Mouse (Mus musculus) frontal cortex, postnatal 36 days (tissue): Measurements from ENCODE around the gene S100z.

Experiments used
- DNase-seq, 2 experiments: peaks; one replicate each; pipeline ENCODE4 v3.0.0; 2022; ENCODE audit warnings: low spot score in 2 of 2

S100z gene

DNA sequence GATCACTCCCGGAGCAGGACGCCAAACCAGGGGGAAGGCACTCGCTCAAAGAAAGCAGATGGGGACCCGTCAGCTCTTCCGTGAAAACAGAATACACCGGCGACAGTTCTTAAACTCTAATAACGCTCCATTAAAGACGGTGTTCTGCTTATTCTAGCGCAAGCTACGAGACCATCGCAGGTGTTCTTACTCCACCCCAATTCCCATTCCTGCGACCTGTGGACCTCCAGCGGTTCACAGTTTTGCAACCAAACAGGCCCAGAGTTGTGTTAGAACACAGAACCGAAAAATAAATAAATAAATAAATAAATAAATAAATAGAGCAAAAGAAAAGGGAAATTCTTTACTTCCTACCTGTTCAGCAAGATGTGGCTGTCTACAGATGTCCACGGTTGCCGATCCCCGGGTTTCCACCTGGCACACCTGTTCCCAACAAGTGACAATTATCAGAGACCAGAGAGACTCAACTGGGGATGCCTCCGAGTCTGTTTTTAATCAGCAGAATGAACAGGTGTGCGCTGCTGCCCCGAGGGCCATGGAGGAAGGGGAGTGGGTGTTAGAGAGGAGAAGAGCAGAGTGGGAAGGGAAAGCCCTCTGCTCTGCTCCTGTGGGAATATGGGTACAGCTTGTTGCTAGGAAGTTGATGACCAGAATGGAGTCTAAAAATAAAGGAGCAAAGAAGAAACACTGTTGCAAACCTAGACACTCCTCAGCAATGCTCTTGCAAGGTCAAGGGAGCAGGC, at the start of gene S100z:
TSS of gene S100z (minus strand) at position 51 of the 743 bp plus-strand sequence.
- DNase-seq, result no peak

DNA sequence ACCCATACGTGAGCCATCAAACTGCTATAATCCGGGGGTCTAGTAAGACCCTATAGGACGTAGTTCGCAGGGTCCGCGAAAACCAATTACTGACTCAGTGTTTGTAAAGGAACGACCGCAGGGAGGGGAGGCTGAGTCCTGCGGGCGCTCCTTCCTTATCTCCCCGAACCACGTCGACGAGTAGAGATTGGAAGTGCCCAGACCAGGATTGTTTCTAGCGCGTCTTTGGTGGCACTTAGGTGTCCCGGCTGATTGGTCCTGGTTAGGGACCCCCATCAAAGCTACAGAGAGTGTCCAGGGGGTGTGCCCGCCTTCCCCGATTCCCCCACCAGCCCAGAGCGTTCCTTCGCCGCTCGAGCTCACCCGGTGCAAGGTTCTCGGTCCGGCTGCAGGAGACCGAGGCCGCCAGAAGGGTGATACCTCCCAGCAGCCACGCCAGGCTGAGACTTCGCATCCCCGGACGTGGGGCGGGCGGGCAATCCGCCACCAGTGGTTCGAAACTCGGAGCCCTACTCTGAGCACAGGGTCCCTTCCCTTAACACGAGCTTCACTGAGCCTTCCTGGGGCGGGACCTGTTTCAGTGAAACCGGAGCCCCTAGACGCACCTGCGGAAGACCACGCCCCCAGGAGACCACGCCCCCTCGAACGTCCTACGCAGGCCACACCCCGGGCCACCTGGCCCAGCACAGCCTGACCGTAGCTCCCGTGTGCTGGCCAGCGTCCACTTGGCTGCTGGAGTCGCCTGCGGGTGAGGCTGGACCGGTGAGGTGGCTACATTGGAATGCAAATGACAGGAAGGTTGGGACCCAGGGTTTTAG, 46.4 kb upstream of the S100z start, which contains the start of gene F2rl1:
TSS of gene F2rl1 (minus strand) at position 554 of the 818 bp plus-strand sequence.
- no peak for DNase-seq

DNA sequence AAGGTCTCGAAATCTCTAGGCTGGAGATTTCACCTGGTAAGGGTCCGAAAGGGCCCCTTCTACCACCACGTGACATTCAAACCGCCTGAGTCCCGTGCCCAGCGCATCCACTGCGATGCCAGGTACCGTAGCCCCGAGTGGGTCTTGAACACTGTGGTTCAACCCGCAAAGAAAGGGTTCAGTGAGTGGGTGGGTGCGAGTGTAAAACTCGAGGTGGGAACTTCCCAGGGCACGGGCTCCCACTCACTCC, 45.8 kb upstream of the S100z start:
- no peak for DNase-seq

DNA sequence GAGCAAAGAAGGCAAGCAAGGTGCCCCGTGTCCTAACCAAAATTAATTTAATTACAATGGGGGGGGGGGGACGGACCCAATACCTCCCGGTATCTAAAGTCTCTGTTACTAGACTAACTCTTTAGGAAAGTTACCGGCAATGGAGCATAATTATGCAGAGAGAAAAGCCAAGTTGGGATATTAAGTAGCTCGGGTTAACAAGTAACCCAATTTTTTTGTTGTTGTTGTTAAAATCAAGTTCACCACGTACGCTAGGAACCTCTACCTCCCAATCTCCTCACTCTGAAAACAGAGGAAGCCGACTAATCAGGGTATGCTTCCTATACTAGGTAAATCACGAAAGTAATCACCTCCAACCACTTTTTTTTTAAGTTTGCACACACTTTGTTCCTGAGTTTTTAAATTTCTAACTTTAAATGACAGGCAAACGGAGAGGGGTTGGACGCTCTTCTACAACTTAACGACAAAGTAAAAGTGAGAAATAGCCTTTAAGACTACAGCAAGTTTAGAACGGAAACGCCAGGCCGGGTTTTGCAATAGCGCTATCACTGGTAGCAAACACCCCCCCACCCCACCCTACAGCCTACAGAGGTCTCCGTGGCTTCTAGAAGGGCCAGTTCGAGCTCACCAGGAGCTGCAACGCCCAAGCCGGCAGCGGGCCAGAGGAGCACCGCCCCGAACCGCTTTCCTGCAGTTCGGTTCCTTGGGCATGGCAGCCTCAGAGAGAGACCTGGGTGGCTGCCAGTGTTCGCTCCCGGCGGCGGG, 45.3 kb upstream of the S100z start:
- no peak for DNase-seq

DNA sequence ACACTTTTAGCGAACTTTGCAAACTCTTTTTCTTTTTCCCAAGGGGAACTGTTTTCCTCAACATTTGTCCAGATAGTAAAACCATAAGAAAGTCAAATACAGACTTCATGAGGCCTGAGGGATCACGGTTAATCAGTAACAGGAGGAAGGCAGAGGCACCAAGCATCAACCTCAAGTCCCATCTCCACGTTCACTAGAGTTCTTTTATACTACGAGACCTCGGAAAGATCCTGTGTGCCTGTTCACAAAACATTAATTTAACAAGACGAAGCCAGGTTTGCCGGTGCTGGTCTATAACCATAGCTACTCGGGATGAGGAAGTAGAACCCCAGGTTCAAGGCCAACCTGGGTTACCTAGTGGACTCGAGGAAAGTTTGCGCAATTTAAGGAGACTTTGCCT, 43.7 kb upstream of the S100z start:
- DNase-seq, result no peak

DNA sequence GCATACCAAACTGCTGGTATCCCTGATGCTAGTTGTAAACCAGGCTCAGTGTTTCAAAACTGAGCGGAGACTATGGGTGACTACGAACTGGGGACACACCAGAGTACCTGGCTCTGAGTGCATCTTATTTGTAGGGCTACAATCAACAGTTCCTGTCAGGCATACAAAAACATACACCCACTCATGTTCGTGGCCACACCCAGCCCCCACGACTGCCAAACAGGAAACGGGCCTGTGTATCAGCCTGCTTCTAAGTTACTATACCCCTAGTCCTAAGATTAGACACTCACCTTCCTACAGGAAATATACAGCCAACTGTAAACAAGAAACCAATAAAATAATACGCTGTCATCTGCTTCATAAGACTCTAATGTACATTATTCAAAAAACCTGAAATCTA, 42.5 kb upstream of the S100z start:
- DNase-seq, result no peak

DNA sequence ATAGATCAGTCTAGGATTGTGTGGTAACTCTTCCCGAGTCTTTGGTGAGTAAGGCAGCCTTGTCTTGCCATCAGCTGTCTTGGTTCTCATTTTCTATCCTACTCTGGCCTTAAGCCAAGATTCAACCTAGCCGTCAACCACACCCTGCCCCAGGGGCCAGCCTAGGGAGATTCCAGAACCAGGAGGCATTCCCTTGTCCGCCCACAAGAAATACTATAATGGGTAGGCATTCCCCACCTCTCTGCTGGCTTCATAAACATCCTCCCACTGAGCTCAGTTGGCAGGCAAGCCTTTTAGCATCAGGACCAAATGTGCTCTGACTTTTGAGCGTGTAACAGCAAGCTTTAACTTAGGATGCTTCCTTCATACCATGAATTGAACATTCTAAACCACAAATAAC, 36.2 kb upstream of the S100z start:
- peak; percentile 21 to 44 for DNase-seq

DNA sequence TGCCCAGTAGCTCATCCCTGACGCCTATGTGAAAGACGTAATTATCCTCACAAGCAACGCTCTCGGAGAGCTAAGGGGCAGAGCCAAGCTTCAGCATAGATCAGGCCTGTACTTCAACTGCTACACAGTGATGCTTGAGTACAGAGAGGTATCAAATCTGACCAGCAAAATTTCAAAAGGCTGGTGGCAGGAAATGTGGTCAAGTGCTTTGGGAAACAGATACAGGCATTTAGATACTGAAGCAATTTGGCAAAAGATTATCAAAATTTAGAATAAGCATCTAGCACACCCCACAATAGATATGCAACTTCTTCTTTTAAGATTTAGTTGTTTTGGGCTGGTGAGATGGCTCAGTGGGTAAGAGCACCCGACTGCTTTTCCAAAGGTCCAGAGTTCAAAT, 31.5 kb upstream of the S100z start:
- no peak for DNase-seq

DNA sequence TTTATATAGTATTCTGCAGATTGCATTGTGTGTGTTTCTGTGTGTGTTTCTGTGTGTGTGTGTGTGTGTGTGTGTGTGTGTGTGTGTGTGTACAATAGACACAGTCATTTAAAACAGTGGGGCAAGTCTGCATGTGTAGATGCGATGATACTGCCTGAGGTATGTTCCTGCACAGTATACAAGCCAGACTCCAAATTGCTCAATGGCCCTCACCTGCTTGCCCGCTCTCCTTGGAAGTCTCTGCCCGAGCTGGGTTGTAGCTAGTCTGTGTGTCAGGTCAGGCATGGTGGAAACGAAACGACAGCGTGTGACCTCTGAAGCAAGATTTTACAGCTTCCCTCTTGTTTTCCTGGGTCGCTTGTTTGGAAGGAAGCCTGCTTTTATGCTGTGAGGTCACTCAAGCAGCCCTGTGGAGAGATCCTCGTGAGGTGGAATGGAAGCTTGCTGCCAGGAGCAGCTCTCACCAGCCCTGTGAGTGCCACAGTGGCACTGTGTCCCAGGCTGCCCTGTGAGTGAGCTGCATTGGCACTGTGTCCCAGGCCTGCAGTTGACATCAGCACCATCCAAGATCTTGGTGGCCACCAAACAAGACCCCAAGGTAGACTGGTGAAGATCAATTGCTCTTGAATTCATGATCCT, 24.9 kb upstream of the S100z start:
- DNase-seq, result no peak

DNA sequence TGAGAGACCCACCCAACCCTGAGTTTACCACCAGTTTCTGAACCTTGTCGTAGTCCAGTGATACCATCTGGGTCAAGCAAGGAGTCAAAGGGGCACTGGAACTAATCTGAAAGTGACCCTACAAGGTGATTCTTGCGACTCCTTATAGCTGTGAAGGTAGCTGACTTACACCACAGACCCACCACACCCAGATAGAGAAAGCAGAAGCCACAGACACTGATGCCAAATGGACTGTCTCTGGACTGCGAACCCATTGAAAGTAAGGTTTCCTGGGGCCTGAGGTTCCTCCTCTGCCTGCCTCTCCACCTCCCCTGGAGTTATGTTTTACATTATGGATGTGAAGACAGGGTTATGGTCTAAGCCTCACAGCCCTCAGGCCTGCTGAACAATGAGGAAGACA, 18.1 kb upstream of the S100z start:
- DNase-seq, result no peak

DNA sequence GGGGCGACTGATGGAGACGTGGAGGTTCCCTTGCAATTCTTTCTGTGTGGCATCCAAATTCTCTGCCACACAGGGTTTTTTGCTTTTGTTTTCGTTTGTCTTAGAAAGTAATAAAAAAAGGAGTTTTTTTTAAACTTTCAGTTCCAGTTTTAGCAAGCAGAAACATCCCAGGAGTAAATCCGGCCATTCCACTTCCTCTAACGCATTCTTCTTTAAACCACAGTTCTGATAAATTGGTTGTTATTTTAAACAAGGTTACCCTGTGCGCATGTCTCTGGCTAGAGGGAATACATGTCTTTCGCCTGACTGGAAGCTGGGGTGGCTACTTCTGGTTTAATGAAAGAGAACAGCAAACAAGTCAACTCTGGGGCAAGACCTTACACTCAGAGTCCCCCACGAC, 16.3 kb upstream of the S100z start:
- no peak for DNase-seq

DNA sequence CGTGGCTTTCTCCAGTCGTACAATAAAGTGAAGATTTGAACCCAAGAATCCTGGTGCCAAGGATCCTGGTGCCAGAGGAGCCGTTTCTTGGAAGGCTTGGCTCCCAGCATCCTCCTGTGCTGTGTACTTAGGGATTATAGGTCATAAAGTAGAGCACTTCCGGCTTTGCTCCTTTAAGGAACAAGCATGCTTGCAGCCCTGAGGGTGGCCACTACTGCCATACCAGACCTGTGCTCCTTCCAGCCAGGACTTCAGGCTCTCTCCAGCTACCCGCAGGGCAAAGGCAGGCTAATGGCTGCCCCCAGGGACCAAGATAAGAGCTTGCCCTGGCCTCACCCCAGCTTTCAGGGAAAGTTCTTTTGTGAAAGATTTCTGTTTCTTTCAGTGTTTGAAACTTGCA, 14.8 kb upstream of the S100z start:
- no peak for DNase-seq

DNA sequence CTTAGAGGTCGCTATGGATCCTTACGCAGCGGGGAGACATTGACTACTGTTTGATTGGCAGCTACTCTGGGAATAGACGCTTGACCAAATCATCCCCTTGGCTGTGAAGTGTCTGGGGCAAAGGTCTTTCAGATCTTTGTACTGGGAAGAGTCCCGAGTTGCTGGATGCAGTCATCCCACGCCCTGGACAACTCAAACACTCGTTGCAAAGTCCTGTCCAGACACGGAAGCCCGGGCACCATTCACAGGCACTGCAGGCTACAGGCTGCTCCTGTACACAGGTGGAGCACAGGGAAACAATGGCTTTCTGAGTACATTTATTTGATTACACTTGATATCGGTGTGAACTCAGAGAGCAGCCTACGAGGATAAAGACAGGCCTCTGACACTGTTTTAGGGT, 12.8 kb upstream of the S100z start:
- DNase-seq, result no peak

DNA sequence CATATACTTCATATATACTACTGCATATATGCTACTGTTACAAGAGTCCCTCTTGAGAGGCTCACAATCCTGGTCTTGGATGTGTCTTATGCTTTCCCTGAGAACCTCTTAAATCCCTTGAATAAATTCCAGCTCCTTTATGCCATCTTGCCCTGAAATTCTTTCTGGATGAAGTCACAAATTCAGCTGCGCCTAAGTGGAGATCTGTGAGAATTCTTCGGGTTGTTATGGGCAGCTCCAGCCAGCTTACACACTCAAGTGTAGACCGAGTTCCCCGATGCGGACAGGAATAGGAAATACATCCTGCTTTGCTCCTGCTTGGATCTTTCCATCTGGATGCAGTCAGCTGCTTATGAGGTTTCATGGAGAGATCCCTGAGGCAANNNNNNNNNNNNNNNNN, 6.1 kb upstream of the S100z start:
- DNase-seq, result no peak

DNA sequence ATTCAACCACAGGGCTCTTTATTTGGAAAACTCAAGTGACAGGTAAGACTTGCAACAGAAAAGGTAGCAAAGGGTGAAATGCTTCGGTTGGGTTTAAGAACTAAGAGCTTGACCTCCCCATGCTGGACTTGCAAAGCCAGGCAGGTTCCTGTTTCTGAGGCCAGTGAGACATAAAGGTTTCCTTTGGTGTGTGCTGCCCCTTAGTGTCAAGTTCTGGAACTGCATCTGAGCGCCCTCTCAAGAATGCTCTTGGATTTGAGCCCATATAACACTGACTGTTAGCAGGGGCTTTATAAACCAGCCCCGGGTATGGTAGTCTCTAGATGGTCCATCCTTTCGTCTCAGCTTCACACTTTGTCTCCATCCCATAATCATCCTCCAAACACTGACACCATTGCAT, 2.9 kb upstream of the S100z start:
- DNase-seq, result peak; percentile 75 to 89

DNA sequence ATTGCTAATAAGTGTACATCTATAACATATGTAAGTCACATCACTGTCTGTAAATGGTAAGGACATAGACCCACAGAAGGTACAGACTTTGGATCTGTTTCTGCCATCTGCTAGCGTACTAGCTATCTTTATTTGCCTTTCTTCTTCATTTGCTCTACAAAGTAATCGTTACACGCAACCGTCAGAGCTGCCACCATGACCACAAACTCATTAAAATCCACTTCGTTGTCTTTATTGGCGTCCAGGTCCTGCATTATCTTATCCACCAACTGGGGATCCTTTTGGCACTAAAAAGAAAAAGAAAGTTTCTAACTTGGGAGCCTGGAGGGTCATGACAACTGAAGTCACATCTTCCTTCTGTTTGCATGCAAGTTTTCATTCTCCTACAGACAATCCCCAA, 1.3 kb downstream of the S100z start:
- no peak for DNase-seq

DNA sequence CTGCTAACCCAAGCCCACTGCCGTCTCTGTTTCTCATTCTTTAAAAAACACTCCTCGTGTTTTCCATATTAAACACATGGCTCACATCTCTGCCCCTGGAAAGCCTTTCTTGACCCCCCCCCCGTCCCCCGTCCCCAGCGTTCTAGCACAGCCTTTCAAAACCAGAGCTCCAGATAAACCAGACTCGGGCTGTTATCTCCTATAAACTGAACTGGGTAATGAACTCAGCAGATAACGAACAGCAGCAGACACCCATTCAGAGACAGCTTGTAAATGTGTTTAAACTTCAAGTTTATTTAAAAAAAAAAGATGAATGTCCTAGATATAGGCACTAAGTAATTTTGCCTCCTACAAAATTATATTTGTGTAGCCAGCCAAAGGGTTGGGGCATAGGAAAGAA, 3.4 kb downstream of the S100z start:
- DNase-seq, result no peak

DNA sequence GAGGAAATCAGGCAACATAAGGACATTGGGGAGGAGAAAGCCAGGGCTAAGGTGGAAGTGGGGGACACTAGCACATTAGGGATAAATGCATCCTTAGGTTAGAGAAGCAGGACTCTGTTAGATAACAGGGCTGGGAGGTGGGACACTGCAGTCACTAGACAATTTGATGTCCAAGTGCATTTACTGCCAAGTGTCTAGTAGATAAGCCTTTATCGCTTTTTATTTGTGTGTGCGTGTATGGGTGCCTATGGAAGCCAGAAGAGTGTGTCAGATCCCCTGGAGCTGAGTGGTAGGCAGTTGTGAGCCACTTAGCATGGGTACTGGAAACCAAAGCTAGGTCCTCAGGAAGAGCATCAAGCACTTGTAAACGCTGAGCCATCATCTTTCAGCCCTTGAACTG, 4.2 kb downstream of the S100z start:
- no peak for DNase-seq

DNA sequence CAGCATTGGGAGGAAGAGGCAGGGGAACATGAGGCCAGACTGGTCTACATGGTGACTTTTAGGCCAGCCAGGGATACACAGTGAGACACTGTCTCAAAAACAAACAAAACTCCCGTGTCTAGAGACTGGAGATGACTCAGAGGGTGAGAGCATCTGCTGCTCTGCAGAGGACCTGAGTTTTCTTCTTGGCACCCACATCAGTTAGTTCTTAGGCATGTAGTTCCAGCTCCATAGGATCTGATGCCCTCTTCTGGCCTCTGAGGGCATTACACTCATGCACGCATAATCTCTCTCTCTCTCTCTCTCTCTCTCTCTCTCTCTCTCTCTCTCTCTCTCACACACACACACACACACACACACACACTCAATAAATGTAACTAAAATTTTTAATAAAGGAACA, 7.6 kb downstream of the S100z start:
- no peak for DNase-seq

DNA sequence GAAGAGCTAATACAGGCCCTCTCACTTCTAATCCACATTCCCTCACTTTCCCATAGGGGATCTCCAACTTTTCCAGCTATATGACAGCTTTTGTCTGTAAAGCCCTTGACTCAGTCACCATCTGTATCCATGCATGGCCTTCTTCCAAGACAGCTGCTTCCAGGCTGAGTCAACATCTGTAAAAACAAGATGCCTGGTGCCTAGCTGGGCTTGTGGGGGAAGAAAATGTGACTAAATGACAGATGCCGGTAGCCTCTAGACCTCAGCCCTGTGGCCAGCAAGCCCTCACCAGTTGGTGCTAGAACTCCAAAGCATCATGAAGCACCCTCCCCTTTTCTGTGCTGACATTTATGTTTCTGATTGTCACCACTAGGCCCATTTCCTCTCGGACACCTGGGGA, 27.0 kb downstream of the S100z start:
- no peak for DNase-seq

DNA sequence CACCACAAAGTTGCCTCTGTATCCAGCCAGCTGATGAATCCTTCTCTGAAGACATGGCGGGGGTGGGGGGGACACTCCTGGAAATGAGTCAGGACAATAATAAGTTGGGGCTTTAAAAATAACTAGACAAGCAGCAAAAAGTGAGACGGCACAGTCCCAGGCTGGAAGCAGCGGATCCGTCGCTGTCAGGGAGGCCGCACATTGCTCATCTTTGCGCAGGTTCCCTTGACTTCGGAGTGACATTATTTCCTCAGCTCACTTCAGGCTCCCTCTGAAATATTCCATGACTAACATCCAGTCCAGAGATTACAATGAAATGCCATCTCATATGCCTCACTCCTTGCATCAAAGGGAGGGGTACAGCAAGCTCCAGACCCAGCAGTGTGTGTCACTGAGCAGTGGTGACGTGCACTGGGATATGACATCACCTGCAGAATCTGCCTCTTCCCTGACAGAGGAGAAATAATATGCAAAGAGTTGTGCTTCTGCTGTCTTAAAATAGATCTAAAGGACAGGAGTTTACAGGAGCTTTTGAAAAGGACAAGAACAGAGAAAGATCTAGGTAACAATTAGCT, 27.8 kb downstream of the S100z start:
- DNase-seq, result no peak

DNA sequence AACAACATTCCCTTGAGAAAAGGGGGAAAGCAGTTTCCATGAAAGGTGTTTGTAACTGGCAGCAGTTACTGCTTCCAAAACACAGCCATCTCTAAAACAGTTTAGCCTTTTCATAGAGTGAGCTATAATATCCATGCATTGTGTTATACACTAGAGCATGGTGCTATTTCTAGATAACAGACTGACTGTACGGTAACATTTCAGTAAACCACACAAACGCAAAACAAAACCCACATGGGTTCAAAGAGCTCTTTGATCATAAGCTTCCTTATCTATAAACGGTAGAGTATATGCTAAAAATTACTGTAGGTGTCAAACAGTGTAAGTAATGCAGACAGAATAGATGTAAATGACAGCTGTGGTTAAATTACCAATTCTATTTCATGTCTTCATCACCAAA, 28.8 kb downstream of the S100z start:
- no peak for DNase-seq
